Mouse (Mus musculus) megakaryocyte, embryonic 14.5 days (primary cell): Measurements from ENCODE around the gene Spout1.
"Not testable (repeated sequence)": the region's sequence is repeated elsewhere in the genome, so short reads cannot be mapped to it uniquely, and the experiment has no call there.

Source experiments
- FLI1 ChIP-seq: IDR thresholded peaks from 2 replicates; pipeline ENCODE4 v1.6.1; 2012; ENCODE audit warnings: low read length, inconsistent platforms, mixed read lengths
- GATA1 ChIP-seq: IDR thresholded peaks from 3 replicates; pipeline ENCODE4 v1.6.1; 2012; ENCODE audit warnings: mixed read lengths, low read length, inconsistent platforms, borderline replicate concordance

GRCm38 (mm10) chr2:30131240-30131639 is 47.0 kb downstream of the Spout1 start:
- TF ChIP-seq GATA1, FLI1: not testable (repeated sequence)
